ENCODE assay signal across 12 mouse cellular contexts in the genomic region with DNA sequence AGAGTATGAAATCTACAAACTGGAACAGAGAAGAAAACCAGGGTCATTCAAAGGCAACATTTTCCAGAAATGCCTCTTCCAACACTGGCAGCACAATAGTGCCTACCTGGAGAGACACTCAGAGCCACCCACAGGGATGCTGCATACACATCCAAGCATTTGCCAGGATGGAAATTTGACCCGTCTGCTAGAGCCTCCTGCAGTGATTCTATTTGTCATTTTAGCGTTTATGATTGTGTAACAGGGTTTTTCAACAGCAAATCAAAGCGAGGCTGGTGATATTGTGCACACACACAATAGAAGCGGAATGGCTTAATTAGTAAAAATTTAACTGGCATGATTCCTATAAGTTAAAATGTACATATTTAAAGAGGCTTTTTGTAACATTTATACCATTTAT.
DNase-seq lines count a peak whose midpoint lies in the region; ATAC-seq and TF ChIP-seq lines count a peak whose summit lies in the region.
"Had no signal": no experiment of that assay in that cellular context is flagged by ENCODE, and none has a peak within 500 bp of the region (broad histone marks: within the 10 kb centered on the region; RNA-seq: fewer than 3 reads in every experiment).

No protein-coding gene starts in this region.

- H3K4me3 ChIP-seq in forebrain, embryonic 16.5 days (replicated peaks; ENCODE audit: low read length): no peak overlapping the region
- no peak overlapping the region for H3K4me3 ChIP-seq in midbrain, postnatal 0 days (ENCODE audit: low read depth, low read length)

- peaks cover 10% of the 10 kb centered on the region for H3K4me1 ChIP-seq in forebrain, embryonic 16.5 days (replicated peaks; ENCODE audit: control insufficient read depth, insufficient read depth, low read length)
- H3K4me1 ChIP-seq in midbrain, postnatal 0 days (ENCODE audit: insufficient read depth, low read length): no peaks in the 10 kb centered on the region

- H3K27ac ChIP-seq in forebrain, embryonic 16.5 days (ENCODE audit: low read length): 0 out of 2 replicates have a peak overlapping the region, but pooled peaks have one; percentile 44
- H3K27ac ChIP-seq in midbrain, postnatal 0 days (ENCODE audit: low read depth, low read length): no peak overlapping the region

- TF ChIP-seq CTCF in midbrain, postnatal 0 days (IDR thresholded peaks at IDR 0.05): no peak

- no peak overlapping the region for H3K9ac ChIP-seq in forebrain, embryonic 16.5 days (replicated peaks; ENCODE audit: low read depth, low read length)
- H3K9ac ChIP-seq in midbrain, postnatal 0 days (replicated peaks; ENCODE audit: low read length, poor library complexity, severe bottlenecking): no peak overlapping the region

- peak; percentile 4 for DNase-seq in layer of hippocampus, adult 11-12 months (ENCODE audit: low spot score)
- no peak for DNase-seq in layer of hippocampus, postnatal 10 days (ENCODE audit: low spot score in 2 of 2)
- peak; percentile 3 for DNase-seq in cerebellum, adult 8-10 months
- DNase-seq in midbrain, postnatal 0 days (ENCODE audit: low spot score): peak; percentile 24
- DNase-seq in frontal cortex, adult 2 months (ENCODE audit: extremely low spot score in 1 of 2, low spot score in 1 of 2): no peak
- no peak for DNase-seq in frontal cortex, postnatal 10 days (ENCODE audit: low spot score in 2 of 2)
- DNase-seq: adrenal gland, postnatal 10 days; kidney, postnatal 10 days; thymus, postnatal 25 days had no signal

- WGBS in forebrain, embryonic 16.5 days: 4% methylated on average over 4 of the region's 4 CpGs
- whole genome bisulfite sequencing in midbrain, postnatal 0 days: 37% methylated on average over 4 of the region's 4 CpGs

- no peaks in the 10 kb centered on the region for H3K27me3 ChIP-seq in forebrain, embryonic 16.5 days (replicated peaks; ENCODE audit: control insufficient read depth, insufficient read depth, low read length)
- H3K27me3 ChIP-seq in midbrain, postnatal 0 days (ENCODE audit: insufficient read depth, low read length): no peaks in the 10 kb centered on the region
- H3K27me3 ChIP-seq: Patski had no signal

- H3K36me3 ChIP-seq in forebrain, embryonic 16.5 days (ENCODE audit: control insufficient read depth, insufficient read depth): no peaks in the 10 kb centered on the region
- no peaks in the 10 kb centered on the region for H3K36me3 ChIP-seq in midbrain, postnatal 0 days (ENCODE audit: insufficient read depth, low read length)

- no peak overlapping the region for H3K4me2 ChIP-seq in forebrain, embryonic 16.5 days (ENCODE audit: low read length)
- H3K4me2 ChIP-seq in midbrain, postnatal 0 days (ENCODE audit: low read depth, low read length, poor library complexity, severe bottlenecking): no peak overlapping the region

- no peaks in the 10 kb centered on the region for H3K9me3 ChIP-seq in forebrain, embryonic 16.5 days (ENCODE audit: control insufficient read depth, low read length)
- H3K9me3 ChIP-seq in midbrain, postnatal 0 days (ENCODE audit: low read length): no peaks in the 10 kb centered on the region

- ATAC-seq in forebrain, embryonic 16.5 days: peak; percentile 80
- ATAC-seq in midbrain, postnatal 0 days (ENCODE audit: low FRiP score): no peak
- ATAC-seq in megakaryocyte progenitor cell, adult 5-6 weeks (replicated peaks; ENCODE audit: poor library complexity): no peak
- ATAC-seq: Patski had no signal

Comparison
In these comparisons a context has a peak if more than half of its experiments do, and no peak if none do; other contexts are left out.
1. DNase-seq: peak in layer of hippocampus, adult 11-12 months (single experiment), cerebellum, adult 8-10 months (single experiment) and midbrain, postnatal 0 days (single experiment); none in layer of hippocampus, postnatal 10 days (0 of 2), frontal cortex, adult 2 months (0 of 2) and frontal cortex, postnatal 10 days (0 of 2).